Mouse (Mus musculus) testis, adult 2 months (tissue): ENCODE measurements around the gene Stk38l.

ENCODE experiments used
- CTCF ChIP-seq: fragments of 200-500 bp; IDR thresholded peaks from 2 replicates; pipeline ENCODE4 v1.5.1; 2012; ENCODE audit warnings: low read depth, mild to moderate bottlenecking, inconsistent platforms, low read length, moderate library complexity; ENCODE audit not compliant: control insufficient read depth, insufficient read depth, insufficient replicate concordance
- POLR2A ChIP-seq: fragments of 200-500 bp; IDR thresholded peaks from 2 replicates; pipeline ENCODE4 v1.6.1; 2012; ENCODE audit warnings: low read depth, mild to moderate bottlenecking, inconsistent platforms, low read length, moderate library complexity; ENCODE audit not compliant: control insufficient read depth

- no peak for TF ChIP-seq POLR2A
- no peak for TF ChIP-seq CTCF
These were observed 22.3 kb downstream of the Stk38l start for GRCm38 (mm10) chr6:146747057-146747456.
